Mouse (Mus musculus) CH12.LX (cell line): ENCODE results near the gene Slc27a2. TPM values are rescaled to one million over a fixed set of nuclear protein-coding genes. Genes with fewer than 3 reads are reported as not detected.

Source experiments
- DNase-seq: peaks from one replicate; pipeline ENCODE4 v3.0.0-alpha.2; 2013; ENCODE audit errors: extremely low read depth
- H3K27ac ChIP-seq: 2 replicates; pipeline ENCODE4 v1.5.1; 2012; ENCODE audit warnings: low read depth, mild to moderate bottlenecking, control low read depth, moderate library complexity; ENCODE audit not compliant: insufficient read depth
- H3K27me3 ChIP-seq: replicated peaks from 2 replicates; pipeline ENCODE3; 2012; ENCODE audit warnings: inconsistent platforms
- H3K36me3 ChIP-seq, 2 experiments: replicated peaks in 1 of 2; 2 replicates each; pipeline versions ENCODE3 to v1.6.1; 2012; ENCODE audit warnings: inconsistent platforms in 1 of 2, low read length in 1 of 2, mild to moderate bottlenecking in 1 of 2, mixed read lengths in 1 of 2, moderate library complexity in 1 of 2; ENCODE audit not compliant: control insufficient read depth in 1 of 2, insufficient read depth in 1 of 2
- H3K4me1 ChIP-seq, 2 experiments: 2 replicates each; pipeline ENCODE4 v1.6.1; 2012; ENCODE audit warnings: inconsistent platforms in 1 of 2, moderate library complexity in 1 of 2; ENCODE audit not compliant: insufficient read depth in 2 of 2, control insufficient read depth in 1 of 2
- H3K4me2 ChIP-seq: 2 replicates; pipeline ENCODE4 v1.6.1; 2012; ENCODE audit warnings: low read depth, mild to moderate bottlenecking, control low read depth; ENCODE audit not compliant: poor library complexity, insufficient read depth, severe bottlenecking
- H3K4me3 ChIP-seq, 3 experiments: fragments of 150-350 bp in 1 of 3; sonication (generic) in 1 of 3; replicated peaks in 1 of 3; 2 replicates each; pipeline versions ENCODE3 to v1.5.1; 2011 to 2012; ENCODE audit warnings: low read depth in 2 of 3, low read length in 2 of 3, mild to moderate bottlenecking in 2 of 3, moderate library complexity in 2 of 3, control low read depth in 1 of 3, improper control_type of control experiment in 1 of 3, inconsistent platforms in 1 of 3, mixed read lengths in 1 of 3; ENCODE audit not compliant: poor library complexity in 1 of 3
- H3K79me2 ChIP-seq: replicated peaks from 2 replicates; pipeline ENCODE4 v1.6.1; 2012; ENCODE audit warnings: mild to moderate bottlenecking, moderate library complexity; ENCODE audit not compliant: control insufficient read depth, poor library complexity, insufficient read depth, severe bottlenecking; ENCODE audit errors: extremely low read depth
- H3K9ac ChIP-seq: 2 replicates; pipeline ENCODE4 v1.6.1; 2012; ENCODE audit warnings: low read depth, mild to moderate bottlenecking, control low read depth, moderate library complexity; ENCODE audit not compliant: insufficient read depth
- H3K9me3 ChIP-seq: replicated peaks from 2 replicates; pipeline ENCODE3; 2012; ENCODE audit warnings: low read length, inconsistent platforms, mixed read lengths
- CHD1 ChIP-seq: IDR thresholded peaks from 2 replicates; pipeline ENCODE4 v1.6.1; 2012; ENCODE audit warnings: low read depth, low read length, improper control_type of control experiment, inconsistent platforms
- CTCF ChIP-seq, 2 experiments: IDR thresholded peaks in 1 of 2; conservative IDR thresholded peaks in 1 of 2; 2 replicates each; pipeline ENCODE4 v1.5.1; 2011 to 2012; ENCODE audit warnings: low read depth in 2 of 2, low read length in 2 of 2, improper control_type of control experiment in 1 of 2, inconsistent platforms in 1 of 2, mild to moderate bottlenecking in 1 of 2, moderate library complexity in 1 of 2
- EP300 ChIP-seq: IDR thresholded peaks from 2 replicates; pipeline ENCODE4 v1.6.1; 2011; ENCODE audit warnings: low read length, improper control_type of control experiment
- ETS1 ChIP-seq: conservative IDR thresholded peaks from 2 replicates; pipeline ENCODE4 v1.6.1; 2012; ENCODE audit warnings: low read depth, mild to moderate bottlenecking, inconsistent platforms, low read length, improper control_type of control experiment, moderate library complexity
- HCFC1 ChIP-seq: IDR thresholded peaks from 2 replicates; pipeline ENCODE4 v1.6.1; 2012; ENCODE audit warnings: low read depth, mild to moderate bottlenecking, inconsistent platforms, low read length, improper control_type of control experiment
- IRF4 ChIP-seq: IDR thresholded peaks from 2 replicates; pipeline ENCODE4 v1.6.1; 2014; ENCODE audit warnings: low read depth, mild to moderate bottlenecking, inconsistent platforms, low read length, improper control_type of control experiment
- JUN ChIP-seq: IDR thresholded peaks from 2 replicates; pipeline ENCODE4 v1.6.1; 2011; ENCODE audit warnings: low read depth, mild to moderate bottlenecking, low read length, improper control_type of control experiment, moderate library complexity; ENCODE audit not compliant: insufficient read depth
- MAX ChIP-seq: IDR thresholded peaks from 2 replicates; pipeline ENCODE4 v1.6.1; 2011; ENCODE audit warnings: low read length, improper control_type of control experiment
- MAZ ChIP-seq: IDR thresholded peaks from 2 replicates; pipeline ENCODE4 v1.6.1; 2012; ENCODE audit warnings: low read depth, mild to moderate bottlenecking, inconsistent platforms, low read length, improper control_type of control experiment, moderate library complexity
- MXI1 ChIP-seq: IDR thresholded peaks from 2 replicates; pipeline ENCODE4 v1.6.1; 2011; ENCODE audit warnings: mild to moderate bottlenecking, low read depth, low read length, improper control_type of control experiment
- NELFE ChIP-seq: IDR thresholded peaks from 2 replicates; pipeline ENCODE4 v1.6.1; 2011; ENCODE audit warnings: low read depth, low read length, improper control_type of control experiment
- NRF1 ChIP-seq: IDR thresholded peaks from 2 replicates; pipeline ENCODE4 v1.6.1; 2014; ENCODE audit warnings: low read depth, mild to moderate bottlenecking, inconsistent platforms, low read length, improper control_type of control experiment, moderate library complexity
- TBP ChIP-seq: conservative IDR thresholded peaks from 2 replicates; pipeline ENCODE4 v1.6.1; 2011; ENCODE audit warnings: low read depth, low read length, improper control_type of control experiment
- TCF12 ChIP-seq: IDR thresholded peaks from 2 replicates; pipeline ENCODE4 v1.6.1; 2014; ENCODE audit warnings: low read depth, mild to moderate bottlenecking, inconsistent platforms, low read length, improper control_type of control experiment
- UBTF ChIP-seq: IDR thresholded peaks from 2 replicates; pipeline ENCODE4 v1.6.1; 2012; ENCODE audit warnings: low read depth, mild to moderate bottlenecking, inconsistent platforms, low read length, improper control_type of control experiment, moderate library complexity
- ZKSCAN1 ChIP-seq: IDR thresholded peaks from 2 replicates; pipeline ENCODE4 v1.6.1; 2012; ENCODE audit warnings: low read depth, inconsistent platforms, low read length, improper control_type of control experiment, borderline replicate concordance
- ZMIZ1 ChIP-seq: IDR thresholded peaks from 2 replicates; pipeline ENCODE4 v1.6.1; 2012; ENCODE audit warnings: low read depth, mild to moderate bottlenecking, inconsistent platforms, low read length, improper control_type of control experiment
- dilution Hi-C: fragments of 300-500 bp; cut with MboI; formaldehyde crosslinking; loops from 2 replicates; pipeline ENCODE4 v1.14.3; 2020; ENCODE audit warnings: low sequenced_read_pairs; ENCODE audit not compliant: extremely low pct_unique_long_range_greater_than_20kb, extremely low pct_ligation_motif_present
- in situ Hi-C: fragments of 300-500 bp; cut with MboI; formaldehyde crosslinking; loops from 3 replicates; pipeline ENCODE4 v1.14.3; 2019; ENCODE audit warnings: low sequenced_read_pairs, low pct_ligation_motif_present, low pct_unique_long_range_greater_than_20kb, mixed read lengths
- polyA plus RNA-seq: library from polyadenylated mRNA; unstranded; fragments of >175 nt; gene quantifications from 2 replicates; pipeline ENCODE4 v1.2.1, GENCODE M21; 2012; ENCODE audit warnings: low read depth; ENCODE audit not compliant: insufficient read length
- total RNA-seq, 2 experiments: library from RNA; depleted of rRNA; stranded (reverse); fragments of 300-350 nt in 1 of 2; fragments of >200 nt in 1 of 2; gene quantifications; 2 replicates each; pipeline ENCODE4 v1.2.3; 2012 to 2014

Gene Slc27a2
- total and polyA plus RNA-seq, 3 experiments: not detected

DNA sequence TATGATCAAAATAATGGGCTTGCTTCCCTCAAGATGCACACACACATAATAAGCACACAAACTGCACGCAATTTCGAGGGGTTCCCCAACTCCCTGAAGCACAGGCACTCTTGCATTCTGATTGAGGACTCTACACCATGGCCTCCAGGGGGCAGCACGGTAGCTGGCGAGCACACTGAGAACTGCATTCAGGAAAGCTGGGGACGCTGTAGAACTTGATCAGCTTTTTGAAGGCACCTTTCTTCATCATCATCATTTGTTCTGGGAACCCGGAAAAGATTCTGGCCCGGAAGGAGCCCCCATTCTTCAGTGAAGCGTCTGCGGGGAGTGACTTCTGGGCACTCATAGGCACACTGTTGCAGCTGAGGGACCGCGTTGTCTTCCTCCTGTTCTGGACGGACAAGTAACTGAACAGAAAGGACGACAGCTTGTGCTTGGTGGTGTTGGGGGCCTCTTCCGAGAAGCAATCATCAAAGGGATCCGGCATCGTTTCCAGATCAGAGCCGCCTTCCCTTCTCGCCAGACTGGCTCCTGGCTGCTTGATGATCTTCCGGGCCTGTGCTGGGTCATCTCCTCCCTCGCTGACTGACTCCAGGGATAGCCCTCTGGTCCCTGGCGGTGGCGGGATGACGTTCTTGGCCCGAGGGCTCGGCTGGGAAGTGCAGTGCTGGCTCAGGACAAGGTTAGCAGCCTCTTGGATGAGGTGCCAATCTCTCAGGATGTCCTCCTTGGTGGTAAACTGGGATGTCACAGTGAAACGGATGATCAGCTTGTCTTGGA, 41.8 kb downstream of the Slc27a2 start (continued):
- no peak for TF ChIP-seq NRF1
- no peak for TF ChIP-seq ZKSCAN1
- no peak for TF ChIP-seq HCFC1
- TF ChIP-seq JUN: no peak
- TF ChIP-seq CHD1: no peak
- TF ChIP-seq ZMIZ1: no peak

GRCm38 (mm10) chr2:126596347-126597072, 44.3 kb downstream of the Slc27a2 start:
- Histone ChIP-seq H3K9ac (0 out of 2 replicates have a peak overlapping the region, but pooled peaks have one; percentile 4), H3K9me3 (no peaks in the 10 kb centered on the region), H3K27ac (no peak overlapping the region), H3K27me3 (no peaks in the 10 kb centered on the region), H3K4me2 (peak overlapping the region; percentile 52), H3K79me2 (no peaks in the 10 kb centered on the region), H3K36me3 (no peaks in the 10 kb centered on the region), H3K4me3 (no peak overlapping the region), H3K4me1 (peaks cover 4 to 26% of the 10 kb centered on the region in 2 experiments)
- DNase-seq: no peak
- dilution Hi-C loops (no loop called here), in situ Hi-C loops (loop anchor here (10.0 kb wide), 2 partner anchors 188 to 408 kb away; partner anchors contain the start of genes Ap4e1 and Usp50)
- TF ChIP-seq MAZ: no peak
- TF ChIP-seq CTCF (conservative IDR thresholded peaks at IDR 0.05 in 1 of 2, IDR thresholded peaks at IDR 0.05 in 1 of 2; ENCODE audit: low read depth in 2 of 2, low read length in 2 of 2): peak in 1 of 2 experiments; percentile 20; a peak in 1 of 4 replicates

- Histone ChIP-seq H3K27me3 (no peaks in the 10 kb centered on the region), H3K36me3 (no peaks in the 10 kb centered on the region), H3K9me3 (no peaks in the 10 kb centered on the region), H3K27ac (peak overlapping the region; percentile 12; the same call in 1 of the 2 replicates), H3K4me2 (peak overlapping the region; percentile 52), H3K79me2 (no peaks in the 10 kb centered on the region), H3K4me1 (peaks cover 8 to 36% of the 10 kb centered on the region in 2 experiments), H3K9ac (peak overlapping the region; percentile 61), H3K4me3 (peak overlapping the region; percentile 52 to 62 (median 57))
- no peak for TF ChIP-seq ETS1
- 0 out of 2 replicates have a peak, but pooled peaks have one; percentile 22 for TF ChIP-seq TBP
- TF ChIP-seq NELFE: no peak
- peak; percentile 27; the same call in 1 of the 2 replicates for TF ChIP-seq MAX
- peak; percentile 80; the same call in 1 of the 2 replicates for TF ChIP-seq MXI1
- no peak for TF ChIP-seq UBTF
- TF ChIP-seq TCF12: peak; percentile 6; the same call in 1 of the 2 replicates
- TF ChIP-seq EP300: 0 out of 2 replicates have a peak, but pooled peaks have one; percentile 5
- TF ChIP-seq IRF4: peak; percentile 77
- DNase-seq: peak; percentile 60
- in situ Hi-C loops (loop anchor here (10.0 kb wide), 2 partner anchors 187 to 407 kb away; partner anchors contain the start of genes Ap4e1 and Usp50), dilution Hi-C loops (no loop called here)
These were observed 45.4 kb downstream of the Slc27a2 start for GRCm38 (mm10) chr2:126597279-126598241.
